Mouse (Mus musculus) spleen, adult 18-20 months (tissue): ENCODE measurements around the gene Ube2h.

Experiments used
- DNase-seq, 2 experiments: peaks; one replicate each; pipeline ENCODE4 v3.0.0; 2022; ENCODE audit warnings: mixed read lengths in 2 of 2

Ube2h gene

GRCm38 (mm10) chr6:30299116-30299515 lies 5.2 kb downstream of the Ube2h start:
- DNase-seq = no peak

DNA sequence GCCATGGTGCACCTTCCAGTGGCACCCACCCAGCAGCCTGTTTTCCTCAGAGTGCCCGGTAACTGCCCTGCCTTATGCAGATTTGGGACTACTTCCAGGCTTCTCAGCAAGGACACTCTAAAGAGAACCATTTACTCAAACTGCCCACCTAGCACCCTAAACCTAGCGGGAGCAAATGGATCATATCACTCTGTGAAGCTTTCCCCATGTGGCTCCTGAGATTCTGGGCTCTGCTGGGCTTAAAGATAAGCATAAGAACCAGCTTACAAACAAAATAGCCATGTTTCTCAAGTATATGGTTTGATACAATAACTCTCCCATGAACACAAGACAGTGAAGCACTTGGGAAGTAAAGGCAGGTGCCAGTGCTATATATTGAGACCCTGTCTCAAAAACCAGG lies 11.8 kb downstream of the Ube2h start:
- no peak for DNase-seq

GRCm38 (mm10) chr6:30287958-30288357 lies 16.4 kb downstream of the Ube2h start:
- peak; percentile 41 to 42 for DNase-seq

- DNase-seq = no peak
Measured at GRCm38 (mm10) chr6:30286642-30287041, 17.7 kb downstream of the Ube2h start.

DNA sequence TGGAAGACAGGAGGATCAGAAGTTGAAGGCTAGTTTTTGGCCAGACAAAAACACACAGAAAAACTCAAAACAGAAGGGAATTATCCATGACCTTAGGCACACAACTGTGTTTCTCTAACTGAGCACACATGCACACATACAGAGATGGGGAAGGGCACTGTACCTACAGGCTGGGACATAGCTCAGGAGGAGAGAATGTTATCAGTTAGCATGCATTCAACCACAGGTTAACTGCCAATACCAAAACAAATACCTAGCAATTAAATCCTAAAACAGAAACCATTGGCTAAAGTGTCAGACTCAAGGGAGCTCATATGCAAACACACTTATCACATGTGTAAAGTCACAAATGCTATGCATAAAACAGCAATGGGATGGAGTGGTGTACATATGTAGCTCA lies 20.2 kb downstream of the Ube2h start:
- DNase-seq = no peak

DNA sequence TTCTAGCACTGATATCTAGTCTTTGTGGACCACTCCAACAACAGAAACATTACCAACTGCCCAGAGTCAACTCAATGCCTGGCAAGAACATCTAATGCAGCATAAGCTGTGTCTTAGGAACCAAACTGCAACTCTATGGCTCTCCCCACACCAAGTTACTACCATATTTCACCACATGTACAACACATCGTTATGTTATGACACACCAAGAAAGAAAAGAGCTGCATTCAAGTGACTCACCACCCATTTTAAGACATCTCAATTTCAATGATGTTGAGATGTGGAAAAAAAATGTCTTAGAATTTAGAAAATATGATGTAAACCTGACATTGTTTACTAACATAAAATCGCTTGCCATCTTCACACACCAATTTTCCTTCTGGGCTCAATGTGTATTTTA lies 22.0 kb downstream of the Ube2h start:
- DNase-seq = no peak

DNA sequence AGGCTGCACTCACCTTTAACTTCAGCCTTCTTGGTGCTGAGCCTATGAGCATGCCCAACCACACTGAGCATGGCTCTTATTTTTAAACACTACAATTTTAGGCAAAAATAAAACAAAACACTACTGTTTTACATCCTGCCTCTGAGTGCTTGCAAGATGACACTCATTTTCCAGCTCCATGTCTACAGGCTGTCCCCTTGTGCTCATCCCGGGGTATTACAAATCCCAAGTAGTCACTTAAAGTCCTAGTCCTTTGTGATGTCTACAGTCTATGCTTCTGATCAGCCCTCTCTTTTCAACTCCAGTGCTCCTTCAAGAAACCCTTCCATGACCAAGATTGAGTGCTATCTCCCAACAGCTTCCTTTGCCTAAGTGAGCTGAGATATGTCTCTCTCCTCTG lies 26.0 kb downstream of the Ube2h start:
- no peak for DNase-seq

DNA sequence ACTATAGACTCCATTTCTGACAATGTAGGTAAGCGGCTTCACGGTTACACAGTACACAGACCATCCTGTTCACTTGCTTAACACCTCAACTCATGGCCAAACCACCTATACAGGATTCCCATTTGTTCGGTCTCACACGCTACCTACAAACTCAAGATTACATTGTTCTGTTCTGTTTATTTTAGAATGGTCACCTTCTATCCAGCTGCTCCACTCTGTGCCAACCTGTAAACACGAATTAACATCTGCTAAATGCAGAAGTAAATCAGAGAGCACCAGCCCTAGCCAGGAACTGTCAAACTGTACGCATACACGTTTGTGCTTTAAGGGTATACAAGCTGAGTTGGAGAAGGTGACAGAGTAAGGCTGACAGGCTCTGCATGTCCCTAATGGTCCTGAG lies 27.5 kb downstream of the Ube2h start:
- DNase-seq = no peak

DNA sequence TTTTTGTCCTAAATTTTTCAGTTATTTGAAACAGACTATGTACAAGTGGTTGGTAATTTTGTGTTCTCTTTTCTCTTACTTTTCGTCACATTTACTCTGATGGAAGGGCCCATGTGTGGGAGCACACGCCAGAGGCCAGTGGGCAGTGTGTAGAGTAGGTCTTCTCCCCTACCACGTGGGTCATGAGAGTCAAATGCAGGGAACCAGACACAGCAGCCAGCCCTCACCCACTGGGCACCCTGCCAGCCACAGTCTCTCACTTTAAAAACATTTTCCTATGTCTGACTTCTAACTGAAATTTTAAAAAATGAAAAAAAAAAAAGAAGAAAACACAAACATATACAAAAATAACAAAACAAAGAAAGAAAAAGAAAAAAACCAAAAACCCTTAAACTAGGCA lies 28.0 kb downstream of the Ube2h start:
- no peak for DNase-seq

GRCm38 (mm10) chr6:30275159-30275847 lies 29.0 kb downstream of the Ube2h start:
- no peak for DNase-seq

DNA sequence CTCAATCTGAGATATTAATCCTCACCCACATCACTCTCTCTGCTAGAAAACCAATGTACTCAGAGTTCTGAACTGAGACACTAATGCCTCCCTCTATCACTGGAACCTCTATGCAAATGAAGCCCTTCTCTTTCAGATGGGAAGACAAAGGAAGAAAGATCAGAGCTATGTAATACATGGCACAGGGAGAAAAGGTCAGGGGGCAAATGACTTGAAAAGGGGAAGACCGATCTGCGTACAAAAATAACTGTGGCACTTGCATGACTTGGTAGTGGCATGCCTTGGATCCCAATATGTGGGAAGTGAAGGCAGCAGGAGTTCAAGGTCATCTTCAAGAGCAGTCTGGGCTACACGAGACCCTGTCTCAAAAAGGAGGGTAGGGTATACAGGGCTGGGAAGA lies 31.4 kb downstream of the Ube2h start:
- no peak for DNase-seq

- DNase-seq = no peak
Measured at GRCm38 (mm10) chr6:30272338-30272905, 31.9 kb downstream of the Ube2h start.

- no peak for DNase-seq
Measured at GRCm38 (mm10) chr6:30269846-30270245, 34.5 kb downstream of the Ube2h start.

GRCm38 (mm10) chr6:30267486-30267885 lies 36.9 kb downstream of the Ube2h start:
- DNase-seq = no peak

DNA sequence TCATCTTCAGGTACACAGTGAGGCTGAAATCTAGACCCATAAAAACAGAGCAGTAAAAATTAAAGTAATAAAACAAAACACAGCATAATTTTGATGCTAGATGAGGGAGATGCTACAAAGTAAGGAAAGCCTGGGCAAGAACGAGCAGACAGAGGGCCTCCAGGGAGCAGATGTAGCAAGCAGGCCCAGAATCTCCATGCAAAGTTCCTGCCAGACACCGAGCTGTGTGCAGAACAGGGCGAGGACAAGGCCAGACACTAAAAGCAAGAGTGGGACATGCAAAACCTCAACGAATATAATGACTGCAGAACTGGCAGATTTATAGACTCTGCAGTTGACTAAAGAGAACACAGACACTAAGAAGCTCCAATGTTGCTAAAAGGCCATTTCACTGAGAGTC lies 38.9 kb downstream of the Ube2h start:
- no peak for DNase-seq

- no peak for DNase-seq
Measured at GRCm38 (mm10) chr6:30263053-30263452, 41.3 kb downstream of the Ube2h start.

- DNase-seq = no peak
Measured at GRCm38 (mm10) chr6:30259271-30259670, 45.1 kb downstream of the Ube2h start.

GRCm38 (mm10) chr6:30257962-30258361 lies 46.4 kb downstream of the Ube2h start:
- DNase-seq = no peak

DNA sequence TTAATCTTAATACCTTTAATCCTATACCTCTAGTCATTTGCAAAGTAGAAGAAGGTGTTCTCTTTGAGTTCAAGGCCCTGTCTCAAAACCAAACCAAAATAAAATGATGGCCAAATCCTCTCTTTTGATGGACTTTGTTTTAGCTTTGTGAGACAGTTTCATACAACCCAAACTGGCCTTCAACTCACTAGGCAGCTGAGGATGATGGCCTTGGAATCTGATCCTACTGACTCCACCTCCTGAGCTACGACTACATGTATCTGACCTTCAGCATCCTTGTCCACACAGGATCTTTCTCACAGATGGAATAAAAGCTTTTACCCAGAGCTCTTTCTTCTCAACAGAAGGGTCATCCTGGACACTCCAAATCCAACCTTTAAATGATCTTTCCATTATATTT lies 48.5 kb downstream of the Ube2h start:
- no peak for DNase-seq

- DNase-seq = no peak
Measured at GRCm38 (mm10) chr6:30252271-30253010, 51.9 kb downstream of the Ube2h start.

DNA sequence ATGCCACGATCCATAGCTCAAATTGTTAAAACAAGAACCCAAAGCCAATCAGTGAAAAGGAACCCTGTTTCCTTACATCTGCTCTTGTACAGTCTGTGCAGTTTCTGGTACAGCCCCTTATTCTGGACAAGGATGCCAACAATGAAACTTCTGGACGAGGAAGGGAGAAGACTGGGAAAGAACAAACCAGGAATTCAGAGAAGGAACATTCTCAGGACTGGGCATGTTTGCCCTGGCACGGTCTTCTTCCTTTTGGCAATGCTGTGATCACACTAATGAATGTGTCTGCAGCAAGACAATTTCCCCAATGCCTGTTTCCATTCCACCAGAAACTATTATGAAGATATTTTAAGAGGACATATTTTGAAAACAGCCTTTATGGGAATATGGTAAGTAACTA lies 55.6 kb downstream of the Ube2h start:
- no peak for DNase-seq

- no peak for DNase-seq
Measured at GRCm38 (mm10) chr6:30245940-30246339, 58.4 kb downstream of the Ube2h start.

DNA sequence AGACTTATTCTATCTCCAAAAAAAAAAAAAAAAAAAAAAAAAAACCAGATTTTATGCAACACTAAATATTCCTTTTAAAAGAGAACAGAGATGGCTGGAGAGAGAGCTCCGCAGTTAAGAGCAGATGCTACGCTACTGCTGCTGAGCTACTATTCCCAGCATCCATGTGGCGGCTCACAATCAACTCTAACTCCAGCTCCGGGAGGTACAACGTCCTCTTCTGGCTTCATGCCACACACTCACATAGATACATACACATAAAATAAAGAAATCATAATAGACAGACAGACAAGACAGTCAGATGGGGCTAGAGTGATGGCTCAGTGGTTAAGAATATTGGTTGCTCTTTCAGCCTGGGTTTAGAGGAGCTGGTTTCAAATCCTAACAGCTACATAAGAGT lies 58.9 kb downstream of the Ube2h start:
- DNase-seq = no peak

GRCm38 (mm10) chr6:30243347-30244007 lies 60.9 kb downstream of the Ube2h start:
- DNase-seq = no peak
